Mouse (Mus musculus): ENCODE results near the gene Creb1.

- TF ChIP-seq CTCF (IDR thresholded peaks at IDR 0.05; ENCODE audit: borderline replicate concordance, insufficient read depth, low read depth, low read length) (no peak), POLR2A (IDR thresholded peaks at IDR 0.05; ENCODE audit: borderline replicate concordance, insufficient read depth, low read length) (no peak)
Observed at GRCm38 (mm10) chr1:64609976-64610375, 77.5 kb downstream of the Creb1 start.

Data from cerebellum, adult 2 months (tissue).